Mouse (Mus musculus) kidney, postnatal 36 days (tissue): ENCODE results near the gene Cep95.

Experiments used
- DNase-seq, 2 experiments: peaks; one replicate each; pipeline ENCODE4 v3.0.0; 2021 to 2022; ENCODE audit warnings: mixed read lengths in 2 of 2

The Cep95 gene

GRCm38 (mm10) chr11:106815331-106815730 is 26.3 kb downstream of the Cep95 start:
- DNase-seq: no peak

GRCm38 (mm10) chr11:106815761-106816160 is 26.7 kb downstream of the Cep95 start:
- no peak for DNase-seq

- no peak for DNase-seq
Measured at GRCm38 (mm10) chr11:106816316-106816715, 27.3 kb downstream of the Cep95 start.

GRCm38 (mm10) chr11:106817156-106817555 is 28.1 kb downstream of the Cep95 start:
- no peak for DNase-seq

GRCm38 (mm10) chr11:106817808-106818207 is 28.8 kb downstream of the Cep95 start:
- no peak for DNase-seq

GRCm38 (mm10) chr11:106818341-106818740 is 29.3 kb downstream of the Cep95 start:
- DNase-seq: peak; percentile 51 to 57

GRCm38 (mm10) chr11:106819595-106819994 is 30.5 kb downstream of the Cep95 start:
- DNase-seq: no peak

GRCm38 (mm10) chr11:106820252-106820651 is 31.2 kb downstream of the Cep95 start:
- peak; percentile 26 to 29 for DNase-seq

- DNase-seq: peak; percentile 79 to 88
Measured at GRCm38 (mm10) chr11:106820972-106821371, 31.9 kb downstream of the Cep95 start.

- DNase-seq: no peak
Measured at GRCm38 (mm10) chr11:106821397-106821796, 32.3 kb downstream of the Cep95 start.

- no peak for DNase-seq
Measured at GRCm38 (mm10) chr11:106822491-106822890, 33.4 kb downstream of the Cep95 start.

- no peak for DNase-seq
Measured at GRCm38 (mm10) chr11:106822911-106823310, 33.9 kb downstream of the Cep95 start.

- no peak for DNase-seq
Measured at GRCm38 (mm10) chr11:106823741-106824140, 34.7 kb downstream of the Cep95 start.

GRCm38 (mm10) chr11:106824403-106824802 is 35.4 kb downstream of the Cep95 start:
- DNase-seq: no peak

GRCm38 (mm10) chr11:106828079-106828478 is 39.0 kb downstream of the Cep95 start:
- no peak for DNase-seq

- DNase-seq: peak; percentile 30 to 73
Measured at GRCm38 (mm10) chr11:106842002-106842401, 53.0 kb downstream of the Cep95 start.

- DNase-seq: no peak
Measured at GRCm38 (mm10) chr11:106851438-106851837, 62.4 kb downstream of the Cep95 start.
